Comparison of ENCODE assay signal across 13 mouse cellular contexts in the genomic region with DNA sequence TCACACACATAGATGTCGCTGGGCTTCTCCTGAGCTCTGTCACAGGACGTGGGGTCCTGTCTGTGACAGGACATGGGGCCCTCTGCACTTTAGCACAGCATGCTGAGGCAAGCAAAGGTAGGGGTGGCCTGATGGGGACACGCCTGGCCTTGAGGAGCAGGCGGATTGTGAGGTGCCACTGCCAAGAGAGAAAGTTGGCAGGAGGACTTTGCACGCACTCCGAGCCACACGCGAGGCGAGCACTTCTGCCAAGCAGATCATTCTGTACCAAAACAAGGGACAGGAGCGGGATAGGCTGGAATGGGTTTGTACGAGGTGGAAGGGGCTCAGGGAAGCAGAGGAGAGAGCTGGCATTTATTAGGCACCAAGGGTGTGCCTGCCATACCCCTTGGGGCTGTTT.
"Had no signal": no experiment of that assay in that cellular context is flagged by ENCODE, and none has a peak within 500 bp of the region (broad histone marks: within the 10 kb centered on the region; RNA-seq: fewer than 3 reads in every experiment).

No protein-coding gene starts in this region.

- H3K9me3 ChIP-seq: liver, embryonic 15.5 days; stomach, embryonic 15.5 days had no signal

- H3K27ac ChIP-seq: limb, embryonic 12.5 days; liver, embryonic 15.5 days; midbrain, embryonic 13.5 days; stomach, embryonic 15.5 days had no signal

- DNase-seq: layer of hippocampus, adult 9-11 months; layer of hippocampus, postnatal 36 days; liver; lung, adult 2 months; lung, postnatal 36 days; right cerebral cortex, postnatal 14 days; thymus, adult 2 months; thymus, postnatal 25 days had no signal

- H3K4me1 ChIP-seq: liver, embryonic 15.5 days; midbrain, embryonic 13.5 days; stomach, embryonic 15.5 days had no signal

- ATAC-seq: lung, postnatal 0 days; midbrain, embryonic 13.5 days had no signal

- H3K4me2 ChIP-seq: limb, embryonic 12.5 days; liver, embryonic 15.5 days; midbrain, embryonic 13.5 days; stomach, embryonic 15.5 days had no signal

- H3K4me3 ChIP-seq: limb, embryonic 12.5 days; liver, embryonic 15.5 days; midbrain, embryonic 13.5 days; stomach, embryonic 15.5 days had no signal

- H3K9ac ChIP-seq: limb, embryonic 12.5 days; liver, embryonic 15.5 days; midbrain, embryonic 13.5 days; stomach, embryonic 15.5 days had no signal

- H3K27me3 ChIP-seq: liver, embryonic 15.5 days; midbrain, embryonic 13.5 days; stomach, embryonic 15.5 days had no signal

- H3K36me3 ChIP-seq: limb, embryonic 12.5 days; liver, embryonic 15.5 days; midbrain, embryonic 13.5 days; stomach, embryonic 15.5 days had no signal
